Mouse (Mus musculus) hindbrain, embryonic 11.5 days (tissue): ENCODE measurements around the gene Speer4f1. TPM values are rescaled to one million over a fixed set of nuclear protein-coding genes. Genes with fewer than 3 reads are reported as not detected.

Experiments used
- ATAC-seq: fragments of 200-750 bp; cut with Nextera tagmentation; 2 replicates; pipeline ENCODE4 v1.8.0; 2017; ENCODE audit warnings: mild to moderate bottlenecking, moderate TSS enrichment, moderate library complexity; ENCODE audit not compliant: low FRiP score
- DNase-seq: peaks from one replicate; pipeline ENCODE4 v3.0.0-alpha.2; 2015; ENCODE audit warnings: low spot score
- H3K27ac ChIP-seq: fragments of 300-500 bp; sonication (generic); 2 replicates; pipeline ENCODE4 v1.5.1; 2014; ENCODE audit warnings: mild to moderate bottlenecking, low read depth, low read length
- H3K27me3 ChIP-seq: fragments of 300-500 bp; sonication (generic); 2 replicates; pipeline ENCODE4 v1.6.1; 2014; ENCODE audit warnings: mild to moderate bottlenecking, low read length, moderate library complexity, mixed read lengths; ENCODE audit not compliant: control insufficient read depth, insufficient read depth
- H3K36me3 ChIP-seq: fragments of 300-500 bp; sonication (generic); 2 replicates; pipeline ENCODE4 v1.6.1; 2014; ENCODE audit warnings: mild to moderate bottlenecking, low read length, moderate library complexity, mixed read lengths; ENCODE audit not compliant: control insufficient read depth, insufficient read depth
- H3K4me1 ChIP-seq: fragments of 300-500 bp; sonication (generic); replicated peaks from 2 replicates; pipeline ENCODE4 v1.6.1; 2014; ENCODE audit warnings: low read length, mixed read lengths; ENCODE audit not compliant: control insufficient read depth, insufficient read depth
- H3K4me2 ChIP-seq: fragments of 300-500 bp; sonication (generic); replicated peaks from 2 replicates; pipeline ENCODE4 v1.6.1; 2014; ENCODE audit warnings: mild to moderate bottlenecking, low read depth, low read length
- H3K4me3 ChIP-seq: fragments of 300-500 bp; sonication (generic); 2 replicates; pipeline ENCODE4 v1.5.1; 2014; ENCODE audit warnings: low read depth, low read length
- H3K9ac ChIP-seq: fragments of 300-500 bp; sonication (generic); 2 replicates; pipeline ENCODE4 v1.6.1; 2014; ENCODE audit warnings: low read depth, low read length
- H3K9me3 ChIP-seq: fragments of 300-500 bp; sonication (generic); 2 replicates; pipeline ENCODE4 v1.6.1; 2016; ENCODE audit warnings: low read length; ENCODE audit not compliant: control insufficient read depth
- WGBS: fragments of 180-500 bp; shearing (Covaris S2); extraction: QIAGEN DNeasy Blood & Tissue Kit; methylation state at CpG from one replicate; pipeline ENCODE4 v1.1.7; 2014; 5-methylcytosine and 5-hydroxymethylcytosine counted together
- polyA plus RNA-seq: library from polyadenylated mRNA; unstranded; fragments of >200 nt; fragmentation: Nextera tagmentation; extraction: Ambion mirVana; gene quantifications from 2 replicates; pipeline ENCODE4 v1.2.1, GENCODE M21; 2014

The Speer4f1 gene
- polyA plus RNA-seq, 1 experiment from 2014 or later = not detected

GRCm38 (mm10) chr5:17476476-17476875 is 578 bp downstream of the Speer4f1 start:
- Histone ChIP-seq H3K9me3 (no peaks in the 10 kb centered on the region), H3K27me3 (no peaks in the 10 kb centered on the region), H3K27ac (no peak overlapping the region), H3K4me1 (no peaks in the 10 kb centered on the region), H3K4me3 (no peak overlapping the region), H3K36me3 (no peaks in the 10 kb centered on the region), H3K9ac (no peak overlapping the region), H3K4me2 (no peak overlapping the region)
- ATAC-seq (no peak), DNase-seq (no peak)
- 84% methylated on average over 1 of the region's 1 CpGs for WGBS

DNA sequence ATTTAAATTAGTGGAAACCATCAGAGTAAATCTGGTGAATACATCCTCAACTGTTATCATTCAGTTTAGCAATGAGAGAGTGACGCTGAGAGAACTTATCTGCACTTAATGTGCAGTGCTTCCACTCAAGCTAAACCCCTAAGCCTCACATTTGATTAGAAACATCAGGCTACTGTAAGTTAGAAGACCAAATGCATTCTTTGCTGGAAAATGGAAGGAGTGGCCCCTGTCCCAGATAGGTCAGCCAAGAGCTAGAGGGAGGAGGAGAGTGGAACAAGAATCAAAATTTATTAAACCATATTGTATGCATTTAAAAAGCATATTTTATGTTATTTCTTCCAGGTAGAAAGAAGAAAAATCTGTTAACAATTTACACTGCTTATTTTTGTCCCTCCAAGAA is 14.0 kb downstream of the Speer4f1 start:
- Histone ChIP-seq H3K27ac (no peak overlapping the region), H3K9me3 (no peaks in the 10 kb centered on the region), H3K36me3 (no peaks in the 10 kb centered on the region), H3K27me3 (no peaks in the 10 kb centered on the region), H3K4me1 (no peaks in the 10 kb centered on the region), H3K4me2 (no peak overlapping the region), H3K4me3 (no peak overlapping the region), H3K9ac (no peak overlapping the region)
- ATAC-seq (no peak), DNase-seq (no peak)
- 69% methylated on average over 1 of the region's 1 CpGs for WGBS

GRCm38 (mm10) chr5:17495616-17496015 is 19.7 kb downstream of the Speer4f1 start:
- Histone ChIP-seq H3K9me3 (no peaks in the 10 kb centered on the region), H3K9ac (no peak overlapping the region), H3K27me3 (no peaks in the 10 kb centered on the region), H3K4me1 (no peaks in the 10 kb centered on the region), H3K4me3 (no peak overlapping the region), H3K27ac (no peak overlapping the region), H3K36me3 (no peaks in the 10 kb centered on the region), H3K4me2 (no peak overlapping the region)
- DNase-seq (no peak), ATAC-seq (no peak)
- 91% methylated on average over 2 of the region's 2 CpGs for WGBS

GRCm38 (mm10) chr5:17496650-17497049 is 20.8 kb downstream of the Speer4f1 start:
- no peaks in the 10 kb centered on the region for H3K27me3 ChIP-seq
- H3K4me3 ChIP-seq = no peak overlapping the region
- H3K4me2 ChIP-seq = no peak overlapping the region
- H3K27ac ChIP-seq = no peak overlapping the region
- no peaks in the 10 kb centered on the region for H3K36me3 ChIP-seq
- no peaks in the 10 kb centered on the region for H3K9me3 ChIP-seq
- 92% methylated on average over 5 of the region's 5 CpGs for WGBS
- DNase-seq = no peak
- no peak for ATAC-seq
- no peaks in the 10 kb centered on the region for H3K4me1 ChIP-seq
- H3K9ac ChIP-seq = no peak overlapping the region

- ATAC-seq = peak; percentile 68; the same call in 1 of the 2 replicates
- Histone ChIP-seq H3K9me3 (no peaks in the 10 kb centered on the region), H3K27me3 (no peaks in the 10 kb centered on the region), H3K27ac (no peak overlapping the region), H3K4me3 (no peak overlapping the region), H3K36me3 (no peaks in the 10 kb centered on the region), H3K4me1 (no peaks in the 10 kb centered on the region), H3K4me2 (no peak overlapping the region), H3K9ac (no peak overlapping the region)
- 57% methylated on average over 1 of the region's 1 CpGs for WGBS
- DNase-seq = no peak
These were observed 24.0 kb downstream of the Speer4f1 start for GRCm38 (mm10) chr5:17499873-17500329.

GRCm38 (mm10) chr5:17500866-17501265 is 25.0 kb downstream of the Speer4f1 start:
- DNase-seq (no peak), ATAC-seq (peak; percentile 51; the same call in 1 of the 2 replicates)
- no peaks in the 10 kb centered on the region for H3K36me3 ChIP-seq
- H3K4me3 ChIP-seq = no peak overlapping the region
- H3K9me3 ChIP-seq = no peaks in the 10 kb centered on the region
- no peak overlapping the region for H3K9ac ChIP-seq
- H3K27me3 ChIP-seq = no peaks in the 10 kb centered on the region
- no peak overlapping the region for H3K27ac ChIP-seq
- no peaks in the 10 kb centered on the region for H3K4me1 ChIP-seq
- WGBS = 61% methylated on average over 1 of the region's 1 CpGs
- H3K4me2 ChIP-seq = no peak overlapping the region

GRCm38 (mm10) chr5:17505540-17505939 is 29.6 kb downstream of the Speer4f1 start:
- no peak for DNase-seq
- no peak overlapping the region for H3K4me3 ChIP-seq
- H3K4me1 ChIP-seq = no peaks in the 10 kb centered on the region
- ATAC-seq = no peak
- H3K27ac ChIP-seq = no peak overlapping the region
- H3K9me3 ChIP-seq = no peaks in the 10 kb centered on the region
- no peaks in the 10 kb centered on the region for H3K36me3 ChIP-seq
- no peak overlapping the region for H3K9ac ChIP-seq
- H3K4me2 ChIP-seq = no peak overlapping the region
- no peaks in the 10 kb centered on the region for H3K27me3 ChIP-seq

- Histone ChIP-seq H3K9ac (no peak overlapping the region), H3K4me2 (no peak overlapping the region), H3K4me3 (no peak overlapping the region), H3K4me1 (no peaks in the 10 kb centered on the region), H3K27ac (no peak overlapping the region), H3K27me3 (no peaks in the 10 kb centered on the region), H3K9me3 (no peaks in the 10 kb centered on the region), H3K36me3 (no peaks in the 10 kb centered on the region)
- ATAC-seq (no peak), DNase-seq (no peak)
- WGBS = 79% methylated on average over 3 of the region's 3 CpGs
These were observed 32.1 kb downstream of the Speer4f1 start for GRCm38 (mm10) chr5:17508038-17508437.
